Mouse (Mus musculus): ENCODE measurements around the gene 2900011O08Rik.

2900011O08Rik gene

GRCm38 (mm10) chr16:14143298-14143697 is 156.9 kb downstream of the 2900011O08Rik start:
- no peak for DNase-seq

- no peak for DNase-seq
Measured at GRCm38 (mm10) chr16:14147712-14148111, 161.3 kb downstream of the 2900011O08Rik start.

Measured in layer of hippocampus, adult 9-11 months (tissue).